ENCODE assay signal across 8 mouse cellular contexts in the genomic region with DNA sequence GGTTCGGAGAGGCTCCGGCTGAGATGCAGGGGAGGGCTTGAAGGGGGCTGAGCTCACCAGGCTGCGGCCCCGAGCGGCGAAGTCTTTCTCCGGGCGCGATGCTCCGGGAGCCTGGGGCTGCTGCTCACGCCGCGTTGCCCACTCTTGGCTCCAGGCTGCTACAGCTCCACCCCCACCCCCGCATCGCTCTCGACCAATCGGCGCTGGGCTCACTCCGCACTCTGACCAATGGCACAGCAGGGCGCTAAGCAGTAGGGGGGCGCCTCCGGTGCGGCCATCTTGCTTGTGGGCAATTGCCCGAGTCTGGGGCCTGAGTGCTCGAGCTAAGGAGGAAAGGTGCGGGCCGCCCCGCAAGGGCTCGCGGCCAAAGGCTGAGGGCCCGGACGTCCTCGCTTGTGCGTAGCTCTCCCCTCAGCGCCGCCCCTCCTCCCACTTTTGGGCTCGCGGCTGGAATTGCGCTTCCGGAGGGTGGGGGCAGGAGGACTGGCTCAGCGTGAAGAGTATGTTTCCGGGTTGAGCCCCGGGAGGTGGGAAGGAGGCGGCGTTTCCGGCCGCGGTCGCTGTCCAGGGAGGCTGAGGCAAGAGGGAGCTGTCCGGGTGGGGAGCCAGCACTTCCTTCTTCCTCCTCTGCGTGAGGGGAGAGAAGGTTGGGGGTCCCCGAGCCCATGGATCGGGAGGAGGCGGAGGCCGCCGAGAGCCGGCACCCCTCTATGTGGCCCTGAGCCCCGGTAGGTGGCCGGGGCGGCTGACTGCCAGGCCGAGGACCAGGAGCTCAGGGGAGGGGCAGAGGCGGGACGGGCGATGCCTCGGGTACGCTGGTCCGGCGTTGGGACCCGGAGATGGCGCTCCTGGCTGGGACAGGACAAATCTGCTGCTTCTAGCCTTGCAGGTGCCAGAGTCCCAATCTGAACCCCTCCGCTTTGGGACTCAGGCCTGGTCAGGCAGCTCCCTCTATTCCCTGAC. TPM values are rescaled to one million over a fixed set of nuclear protein-coding genes. Genes with fewer than 3 reads are reported as not detected.
DNase-seq lines count a peak whose midpoint lies in the region; ATAC-seq and TF ChIP-seq lines count a peak whose summit lies in the region.

Ncdn (minus strand) TSS at position 171 of the 963 bp plus-strand sequence.
AU040320 (plus strand) TSS at position 277 of the 963 bp plus-strand sequence.

- H3K4me1 ChIP-seq in MEL (ENCODE audit: control insufficient read depth in 1 of 2, insufficient read depth in 2 of 2, low read length in 2 of 2): peaks cover 0 to 6% of the 10 kb centered on the region in 2 experiments; a peak in 2 of 4 replicates
- peaks cover 20% of the 10 kb centered on the region for H3K4me1 ChIP-seq in cerebellum, adult 2 months (ENCODE audit: control insufficient read depth, insufficient read depth, low read length)
- peaks cover 18% of the 10 kb centered on the region; the same call in 1 of the 2 replicates for H3K4me1 ChIP-seq in lung, postnatal 0 days (ENCODE audit: insufficient read depth, low read depth, low read length)

- WGBS in cerebellum, adult 2 months: 1% methylated on average over 71 of the region's 71 CpGs
- WGBS in lung, postnatal 0 days: 2% methylated on average over 58 of the region's 71 CpGs

- H3K9ac ChIP-seq in MEL (ENCODE audit: control insufficient read depth, low read depth, low read length, poor library complexity, severe bottlenecking): peak within 1 kb of the TSS; percentile 97
- H3K9ac ChIP-seq in lung, postnatal 0 days (replicated peaks; ENCODE audit: low read depth): peak within 1 kb of the TSS; percentile 76

- peak within 1 kb of the TSS; percentile 96 for H3K4me2 ChIP-seq in lung, postnatal 0 days (replicated peaks; ENCODE audit: low read depth, low read length)

- H3K9me3 ChIP-seq in MEL (replicated peaks; ENCODE audit: insufficient read depth, low read length): no peaks in the 10 kb centered on the region
- no peaks in the 10 kb centered on the region for H3K9me3 ChIP-seq in lung, postnatal 0 days (ENCODE audit: low read length)

- ATAC-seq in hematopoietic stem cell, adult 5-6 weeks (replicated peaks in 1 of 2; ENCODE audit: insufficient read depth in 1 of 2, low FRiP score in 2 of 2, low TSS enrichment in 1 of 2, low read depth in 1 of 2, poor library complexity in 2 of 2, severe bottlenecking in 2 of 2): peak; percentile 96 to 98
- ATAC-seq in lung, postnatal 0 days: peak; percentile 99

- H3K36me3 ChIP-seq in MEL (ENCODE audit: control insufficient read depth in 1 of 2, insufficient read depth in 2 of 2, low read length in 2 of 2): peaks cover 0 to 5% of the 10 kb centered on the region in 2 experiments; a peak in 2 of 4 replicates
- H3K36me3 ChIP-seq in lung, postnatal 0 days (ENCODE audit: insufficient read depth, low read length): peaks cover 6% of the 10 kb centered on the region; the same call in 1 of the 2 replicates

- peak within 1 kb of the TSS; percentile 90 to 93 for H3K4me3 ChIP-seq in MEL (ENCODE audit: control insufficient read depth in 1 of 2, insufficient read depth in 1 of 2, low read depth in 2 of 2, low read length in 2 of 2)
- H3K4me3 ChIP-seq in cerebellum, adult 2 months (replicated peaks; ENCODE audit: insufficient read depth, low read depth, low read length): peak within 1 kb of the TSS; percentile 96
- H3K4me3 ChIP-seq in lung, postnatal 0 days (ENCODE audit: low read depth, low read length): peak within 1 kb of the TSS; percentile 86

- peaks cover 14% of the 10 kb centered on the region for H3K79me2 ChIP-seq in MEL (ENCODE audit: control insufficient read depth, insufficient read depth, low read length, poor library complexity)

- DNase-seq in MEL (ENCODE audit: low read depth, low spot score): peak; percentile 98
- DNase-seq in cerebellum, adult 2 months: peak; percentile 98 to 99
- DNase-seq in forelimb bud, embryonic 11.5 days (ENCODE audit: low read depth, low spot score): peak; percentile 95
- peak; percentile 98 for DNase-seq in layer of hippocampus, adult 9-11 months
- DNase-seq in lung, postnatal 0 days (ENCODE audit: low spot score): peak; percentile 98
- DNase-seq in ovary, postnatal 14 days (ENCODE audit: low spot score): peak; percentile 93
- DNase-seq in thymus, postnatal 14 days: peak; percentile 97

- TF ChIP-seq EP300 in MEL (IDR thresholded peaks at IDR 0.05; ENCODE audit: low read depth in 1 of 2, low read length in 2 of 2): no peak; a peak in 1 of 4 replicates
- TF ChIP-seq EP300 in lung, postnatal 0 days (IDR thresholded peaks at IDR 0.05): peak; percentile 78

- no peak for TF ChIP-seq CTCF in MEL (IDR thresholded peaks at IDR 0.05 in 2 of 3, conservative IDR thresholded peaks at IDR 0.05 in 1 of 3; ENCODE audit: control insufficient read depth in 1 of 3, insufficient read depth in 1 of 3, low read depth in 2 of 3, low read length in 3 of 3, poor library complexity in 1 of 3, severe bottlenecking in 1 of 3)
- TF ChIP-seq CTCF in cerebellum, adult 2 months (IDR thresholded peaks at IDR 0.05; ENCODE audit: borderline replicate concordance, insufficient read depth, low read depth, low read length): no peak
- no peak for TF ChIP-seq CTCF in lung, postnatal 0 days (IDR thresholded peaks at IDR 0.05)

- TF ChIP-seq POLR2A in MEL (IDR thresholded peaks at IDR 0.05; ENCODE audit: control insufficient read depth in 1 of 2, insufficient read depth in 1 of 2, low read depth in 1 of 2, low read length in 2 of 2, poor library complexity in 1 of 2): peak; percentile 75 to 85
- peak; percentile 88 for TF ChIP-seq POLR2A in cerebellum, adult 2 months (IDR thresholded peaks at IDR 0.05; ENCODE audit: borderline replicate concordance, insufficient read depth, low read length)

- TF ChIP-seq RAD21 in MEL (IDR thresholded peaks at IDR 0.05; ENCODE audit: low read depth, low read length): no peak

- no peaks in the 10 kb centered on the region for H3K27me3 ChIP-seq in MEL (ENCODE audit: control insufficient read depth in 1 of 2, insufficient read depth in 2 of 2, low read length in 2 of 2)
- no peaks in the 10 kb centered on the region for H3K27me3 ChIP-seq in cerebellum, adult 2 months (ENCODE audit: control insufficient read depth, insufficient read depth, low read length)
- H3K27me3 ChIP-seq in lung, postnatal 0 days (replicated peaks; ENCODE audit: insufficient read depth, low read length): no peaks in the 10 kb centered on the region

- peak within 1 kb of the TSS; percentile 88 for H3K27ac ChIP-seq in MEL (ENCODE audit: control insufficient read depth, low read depth, low read length)
- H3K27ac ChIP-seq in cerebellum, adult 2 months (ENCODE audit: insufficient read depth, low read length): peak within 1 kb of the TSS; percentile 97
- peak within 1 kb of the TSS; percentile 96 for H3K27ac ChIP-seq in lung, postnatal 0 days (ENCODE audit: low read length)

TF ChIP-seq in MEL, 35 proteins besides CTCF, POLR2A, EP300 and RAD21 (continues in another document):
- TF ChIP-seq MYC (IDR thresholded peaks at IDR 0.05; ENCODE audit: low read depth, low read length) (no peak; the same call in 1 of the 2 replicates), MAFK (IDR thresholded peaks at IDR 0.05; ENCODE audit: borderline replicate concordance, low read depth, low read length) (no peak), BHLHE40 (IDR thresholded peaks at IDR 0.05; ENCODE audit: borderline replicate concordance, low read depth, low read length) (no peak), TCF12 (IDR thresholded peaks at IDR 0.05; ENCODE audit: low read depth, low read length) (no peak), POLR2AphosphoS2 (IDR thresholded peaks at IDR 0.05; ENCODE audit: low read length) (0 out of 2 replicates have a peak, but pooled peaks have one; percentile 49), MYB (IDR thresholded peaks at IDR 0.05; ENCODE audit: low read depth, low read length) (no peak), SMC3 (IDR thresholded peaks at IDR 0.05; ENCODE audit: low read depth, low read length) (no peak), GABPA (IDR thresholded peaks at IDR 0.05; ENCODE audit: low read depth, low read length) (no peak), MEF2A (IDR thresholded peaks at IDR 0.05; ENCODE audit: extremely low read depth, insufficient replicate concordance, low read depth, low read length, poor library complexity, severe bottlenecking) (no peak), HCFC1 (IDR thresholded peaks at IDR 0.05; ENCODE audit: low read depth, low read length) (peak; percentile 97), USF2 (IDR thresholded peaks at IDR 0.05; ENCODE audit: borderline replicate concordance in 1 of 2, insufficient read depth in 1 of 2, low read depth in 1 of 2, low read length in 2 of 2) (no peak), SIN3A (IDR thresholded peaks at IDR 0.05; ENCODE audit: low read length) (peak; percentile 89), MXI1 (IDR thresholded peaks at IDR 0.05; ENCODE audit: low read depth, low read length) (peak; percentile 72; the same call in 1 of the 2 replicates), CHD1 (IDR thresholded peaks at IDR 0.05; ENCODE audit: low read depth, low read length) (no peak), ZKSCAN1 (IDR thresholded peaks at IDR 0.05; ENCODE audit: low read depth, low read length) (no peak), JUND (IDR thresholded peaks at IDR 0.05; ENCODE audit: low read depth, low read length) (no peak), MAX (IDR thresholded peaks at IDR 0.05; ENCODE audit: low read length) (no peak; the same call in 1 of the 2 replicates), ZNF384 (IDR thresholded peaks at IDR 0.05; ENCODE audit: low read depth, low read length) (no peak), NRF1 (IDR thresholded peaks at IDR 0.05; ENCODE audit: insufficient read depth, low read depth, low read length, poor library complexity, severe bottlenecking) (peak; percentile 53), ELF1 (IDR thresholded peaks at IDR 0.05; ENCODE audit: low read depth, low read length) (peak; percentile 86), ZMIZ1 (IDR thresholded peaks at IDR 0.05; ENCODE audit: low read depth, low read length) (peak; percentile 68)

RNA-seq across cellular contexts. Expression of gene Ncdn, which starts in this region (rescaled TPM):
- 24.3 and 27.3 TPM in 2 replicates for total RNA-seq in MEL (2012; rRNA removed)
- polyA plus RNA-seq in MEL (2012; ENCODE audit: insufficient read depth in 1 of 2, insufficient read length in 2 of 2, low read depth in 1 of 2, low replicate concordance in 2 of 2, missing spikeins in 1 of 2): 10 to 100 TPM in 1 of 2 experiments, not detected in 1; 36.2 TPM
- 546 and 554 TPM in 2 replicates for polyA plus RNA-seq in cerebellum, adult 2 months (2012; rRNA removed)
- total RNA-seq in hematopoietic stem cell, adult 5-6 weeks (2017): 6.6 and 10.5 TPM in 2 replicates
- polyA plus RNA-seq in lung, postnatal 0 days (2015; fragmentation: Nextera tagmentation; extraction: Ambion mirVana): 12.3 and 12.4 TPM in 2 replicates

RNA-seq across cellular contexts. Expression of gene AU040320, which starts in this region (rescaled TPM):
- total RNA-seq in MEL (2012; rRNA removed): 9.7 and 10.2 TPM in 2 replicates
- polyA plus RNA-seq in MEL (2012; ENCODE audit: insufficient read depth in 1 of 2, insufficient read length in 2 of 2, low read depth in 1 of 2, low replicate concordance in 2 of 2, missing spikeins in 1 of 2): 10 to 100 TPM in 1 of 2 experiments, not detected in 1; 17.1 TPM
- polyA plus RNA-seq in cerebellum, adult 2 months (2012; rRNA removed): 51.0 and 51.2 TPM in 2 replicates
- 19.9 and 27.1 TPM in 2 replicates for total RNA-seq in hematopoietic stem cell, adult 5-6 weeks (2017)
- 20.8 and 22.2 TPM in 2 replicates for polyA plus RNA-seq in lung, postnatal 0 days (2015; fragmentation: Nextera tagmentation; extraction: Ambion mirVana)

Comparison
In these comparisons a context has a peak if more than half of its experiments do, and no peak if none do; other contexts are left out.
1. Peak in every context shown above with its lines: DNase-seq, ATAC-seq, H3K4me3 ChIP-seq and H3K27ac ChIP-seq.
2. RNA of gene Ncdn (polyA plus RNA-seq): 546 to 554 TPM in cerebellum, adult 2 months; 36.2 TPM in MEL and 12.3 to 12.4 TPM in lung, postnatal 0 days; every median in the first group is over 10 times any median in the second.